Mouse (Mus musculus): Measurements from ENCODE around the gene Eef1e1. TPM values are rescaled to one million over a fixed set of nuclear protein-coding genes. Genes with fewer than 3 reads are reported as not detected.

Gene Eef1e1
- total RNA-seq, 2 experiments from 2014 or later, result 12.9 to 15.9 TPM

Other genes starting within 250 kb of the Eef1e1 start
- gene Txndc5, start 130.2 kb downstream of the Eef1e1 start, total RNA-seq (2021), result 10 to 100 TPM; 68.5 to 71.9 TPM
- 10 to 100 TPM; 10.4 to 13.0 TPM for gene Bloc1s5, start 23.9 kb downstream of the Eef1e1 start, total RNA-seq (2021)

Data from heart, postnatal 10 days (tissue).